Mouse (Mus musculus) testis, adult 2 months (tissue): ENCODE results near the gene Ccdc124. TPM values are rescaled to one million over a fixed set of nuclear protein-coding genes. Genes with fewer than 3 reads are reported as not detected.
"Not testable (repeated sequence)": the region's sequence is repeated elsewhere in the genome, so short reads cannot be mapped to it uniquely, and the experiment has no call there.

ENCODE experiments used
- H3K27ac ChIP-seq: fragments of 200-500 bp; 2 replicates; pipeline ENCODE4 v1.5.1; 2012; ENCODE audit warnings: low read depth, low read length; ENCODE audit not compliant: control insufficient read depth, insufficient read depth
- H3K27me3 ChIP-seq: fragments of 200-500 bp; 2 replicates; pipeline ENCODE4 v1.6.1; 2012; ENCODE audit warnings: mild to moderate bottlenecking, low read length, moderate library complexity; ENCODE audit not compliant: control insufficient read depth, insufficient read depth
- H3K36me3 ChIP-seq: fragments of 200-500 bp; 2 replicates; pipeline ENCODE4 v1.6.1; 2012; ENCODE audit warnings: mild to moderate bottlenecking, low read length; ENCODE audit not compliant: control insufficient read depth, insufficient read depth
- H3K4me1 ChIP-seq: fragments of 200-500 bp; 2 replicates; pipeline ENCODE4 v1.6.1; 2012; ENCODE audit warnings: low read length; ENCODE audit not compliant: control insufficient read depth, insufficient read depth
- H3K4me3 ChIP-seq: fragments of 200-500 bp; 2 replicates; pipeline ENCODE4 v1.5.1; 2012; ENCODE audit warnings: low read depth, mild to moderate bottlenecking, low read length, moderate library complexity, mixed read lengths; ENCODE audit not compliant: control insufficient read depth
- CTCF ChIP-seq: fragments of 200-500 bp; IDR thresholded peaks from 2 replicates; pipeline ENCODE4 v1.5.1; 2012; ENCODE audit warnings: low read depth, mild to moderate bottlenecking, inconsistent platforms, low read length, moderate library complexity; ENCODE audit not compliant: control insufficient read depth, insufficient read depth, insufficient replicate concordance
- POLR2A ChIP-seq: fragments of 200-500 bp; IDR thresholded peaks from 2 replicates; pipeline ENCODE4 v1.6.1; 2012; ENCODE audit warnings: low read depth, mild to moderate bottlenecking, inconsistent platforms, low read length, moderate library complexity; ENCODE audit not compliant: control insufficient read depth
- polyA plus RNA-seq: library from polyadenylated mRNA; depleted of rRNA; stranded (reverse); fragments of >200 nt; gene quantifications from 2 replicates; pipeline ENCODE4 v1.2.3, GENCODE M21; 2012; rRNA removed

Gene Ccdc124
- polyA plus RNA-seq, 1 experiment = 51.3 TPM

DNA sequence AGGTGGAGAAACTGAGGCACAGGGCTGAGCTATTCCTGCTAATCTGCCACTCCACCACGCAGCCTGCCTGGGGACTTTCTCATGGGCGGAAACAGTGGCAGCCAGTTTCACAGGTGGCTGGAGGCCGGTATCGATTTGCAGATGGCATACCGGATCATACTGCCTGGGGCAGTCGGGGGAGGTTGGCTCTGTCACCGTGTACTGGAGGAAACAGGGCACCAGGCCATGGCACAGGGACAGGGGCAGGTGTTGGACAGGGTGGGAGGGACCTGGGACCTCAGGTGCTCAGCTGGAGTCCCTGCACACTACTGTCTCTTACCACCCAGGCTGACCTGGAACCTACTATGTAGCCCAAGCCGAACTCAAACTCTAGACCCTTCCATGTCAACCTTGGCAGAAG is 47.9 kb downstream of the Ccdc124 start:
- Histone ChIP-seq H3K27ac (no peak overlapping the region), H3K4me1 (peaks cover 9% of the 10 kb centered on the region), H3K4me3 (no peak overlapping the region), H3K36me3 (no peaks in the 10 kb centered on the region), H3K27me3 (no peaks in the 10 kb centered on the region)
- TF ChIP-seq CTCF = no peak
- no peak for TF ChIP-seq POLR2A

GRCm38 (mm10) chr8:70823802-70824201 is 49.9 kb downstream of the Ccdc124 start:
- H3K27me3 ChIP-seq = no peaks in the 10 kb centered on the region
- H3K36me3 ChIP-seq = no peaks in the 10 kb centered on the region
- H3K4me1 ChIP-seq = peaks cover 14% of the 10 kb centered on the region
- H3K4me3 ChIP-seq = no peak overlapping the region
- H3K27ac ChIP-seq = no peak overlapping the region
- TF ChIP-seq CTCF (no peak), POLR2A (no peak)

DNA sequence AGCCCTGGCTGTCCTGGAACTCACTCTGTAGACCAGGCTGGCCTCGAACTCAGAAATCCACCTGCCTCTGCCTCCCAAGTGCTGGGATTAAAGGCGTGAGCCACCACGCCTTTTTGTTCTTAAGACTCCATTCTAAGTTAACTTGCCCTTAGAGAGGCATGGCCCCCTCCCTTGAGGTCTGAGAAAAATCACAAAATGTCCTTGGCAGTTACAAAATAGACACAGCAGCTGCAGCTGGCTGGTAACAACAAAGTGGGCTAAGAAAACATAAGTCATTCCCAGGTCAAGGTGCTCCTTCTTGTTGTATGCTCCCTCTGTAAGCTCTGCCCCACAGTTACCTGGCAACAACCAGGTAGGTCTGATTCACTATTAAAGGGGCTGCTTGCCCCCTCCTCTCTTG is 51.1 kb downstream of the Ccdc124 start:
- H3K4me3 ChIP-seq, H3K36me3 ChIP-seq, H3K27me3 ChIP-seq, H3K27ac ChIP-seq: not testable (repeated sequence)
- H3K4me1 ChIP-seq = peaks cover 14% of the 10 kb centered on the region

DNA sequence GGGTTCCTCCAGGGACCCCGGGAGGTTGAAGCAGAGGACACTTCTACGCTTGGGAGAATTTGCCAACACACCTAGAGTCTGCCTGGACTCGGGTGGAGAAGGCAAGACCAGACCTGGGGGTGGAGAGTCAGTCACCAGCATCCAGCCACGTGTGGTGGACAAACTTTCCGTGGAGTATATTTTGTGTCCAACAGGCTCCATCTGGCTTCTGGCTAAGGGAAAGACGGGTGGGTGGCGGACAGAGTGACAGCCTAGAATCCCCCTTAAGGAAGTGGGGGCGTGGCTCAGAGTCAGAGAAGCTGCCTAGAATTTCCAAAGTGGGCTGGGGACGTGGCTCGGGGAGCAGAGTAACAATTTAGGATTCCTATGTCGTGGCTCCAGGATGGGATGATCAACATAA is 51.7 kb downstream of the Ccdc124 start:
- Histone ChIP-seq H3K4me3 (no peak overlapping the region), H3K4me1 (peaks cover 17% of the 10 kb centered on the region), H3K36me3 (no peaks in the 10 kb centered on the region), H3K27me3 (no peaks in the 10 kb centered on the region), H3K27ac (no peak overlapping the region)
- TF ChIP-seq CTCF (no peak), POLR2A (no peak)

GRCm38 (mm10) chr8:70821399-70821962 is 52.3 kb downstream of the Ccdc124 start:
- Histone ChIP-seq H3K4me3 (no peak overlapping the region), H3K27me3 (no peaks in the 10 kb centered on the region), H3K27ac (no peak overlapping the region), H3K4me1 (peaks cover 22% of the 10 kb centered on the region), H3K36me3 (no peaks in the 10 kb centered on the region)
- TF ChIP-seq CTCF (peak; percentile 99), POLR2A (no peak)

DNA sequence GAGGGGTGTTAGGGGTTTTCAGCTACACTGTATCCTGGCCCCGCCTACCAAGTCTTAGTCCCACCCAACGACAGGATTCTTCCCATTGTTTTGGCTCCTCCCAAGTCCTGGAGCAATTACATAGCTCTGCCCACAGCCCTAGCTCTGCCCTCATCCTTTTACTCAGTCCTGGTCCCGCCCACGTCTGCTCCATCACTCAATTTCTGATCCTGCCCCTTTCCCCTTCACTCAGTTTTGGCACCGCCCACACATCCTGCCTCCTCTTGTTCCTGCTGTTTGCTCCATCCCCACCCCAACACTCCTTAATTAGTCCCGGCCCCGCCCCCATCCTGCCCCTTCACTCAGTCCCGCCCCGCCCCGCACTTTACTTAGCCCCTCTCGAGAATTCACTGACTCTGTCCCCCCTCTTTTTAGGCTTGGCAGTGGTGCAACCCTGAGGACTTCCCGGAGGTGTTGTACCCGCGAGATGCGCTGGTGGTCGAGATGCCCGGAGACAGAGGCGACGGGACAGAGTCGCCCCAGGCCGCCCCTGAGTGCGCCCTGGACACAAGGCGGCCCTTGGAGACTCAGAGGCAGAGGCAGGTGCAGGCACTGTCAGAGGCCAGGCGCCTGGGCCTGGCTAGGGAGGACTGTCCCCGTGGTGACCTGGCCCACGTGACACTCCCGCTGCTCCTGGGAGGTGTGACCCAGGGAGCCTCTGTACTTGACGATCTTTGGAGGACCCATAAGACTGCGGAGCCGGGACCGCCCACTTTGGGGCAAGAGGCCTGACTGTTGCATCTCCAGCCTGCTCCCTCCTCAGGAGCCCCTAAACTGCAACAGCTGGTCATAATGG is 53.4 kb downstream of the Ccdc124 start:
- H3K27ac ChIP-seq = no peak overlapping the region

More for the DNA sequence above, 53.4 kb downstream of the Ccdc124 start:
- H3K27me3 ChIP-seq = no peaks in the 10 kb centered on the region
- no peak for TF ChIP-seq CTCF
- H3K4me3 ChIP-seq = no peak overlapping the region
- H3K4me1 ChIP-seq = peaks cover 23% of the 10 kb centered on the region
- no peaks in the 10 kb centered on the region for H3K36me3 ChIP-seq

Other genes with a start within 250 kb of the Ccdc124 start
- gene Gdf15, start 241.5 kb downstream of the Ccdc124 start, polyA plus RNA-seq = 1.3 and 1.4 TPM in 2 replicates
- gene Pgpep1, start 213.5 kb downstream of the Ccdc124 start, polyA plus RNA-seq = 3.7 and 4.9 TPM in 2 replicates
- 148 and 168 TPM in 2 replicates for gene Lsm4, start 200.7 kb downstream of the Ccdc124 start, polyA plus RNA-seq
- 79.2 and 105 TPM in 2 replicates for gene Jund, start 175.0 kb downstream of the Ccdc124 start, polyA plus RNA-seq
- gene Iqcn, start 170.5 kb downstream of the Ccdc124 start, polyA plus RNA-seq = 286 and 302 TPM in 2 replicates
- 0.86 and 0.91 TPM in 2 replicates for gene Gm3336, start 155.4 kb downstream of the Ccdc124 start, polyA plus RNA-seq
- 1.1 TPM in 2 replicates for gene Pde4c, start 150.2 kb downstream of the Ccdc124 start, polyA plus RNA-seq
- 7.9 and 8.2 TPM in 2 replicates for gene Rab3a, start 119.3 kb downstream of the Ccdc124 start, polyA plus RNA-seq
- 13.5 and 14.4 TPM in 2 replicates for gene Mpv17l2, start 113.0 kb downstream of the Ccdc124 start, polyA plus RNA-seq
- 25.1 and 30.8 TPM in 2 replicates for gene Pik3r2, start 97.2 kb downstream of the Ccdc124 start, polyA plus RNA-seq
- 11.0 and 13.1 TPM in 2 replicates for gene Mast3, start 68.9 kb downstream of the Ccdc124 start, polyA plus RNA-seq
- 0.25 and 0.40 TPM in 2 replicates for gene Il12rb1, start 65.5 kb downstream of the Ccdc124 start, polyA plus RNA-seq
- 17.1 and 19.4 TPM in 2 replicates for gene Arrdc2, start 34.2 kb downstream of the Ccdc124 start, polyA plus RNA-seq
- 0.72 and 1.5 TPM in 2 replicates for gene Kcnn1, start 10.7 kb downstream of the Ccdc124 start, polyA plus RNA-seq
- gene Slc5a5, start 18.8 kb upstream of the Ccdc124 start, polyA plus RNA-seq = 1.3 and 1.5 TPM in 2 replicates
- gene Rpl18a, start 23.5 kb upstream of the Ccdc124 start, polyA plus RNA-seq = 1,162 and 1,446 TPM in 2 replicates
- gene Map1s, start 32.0 kb upstream of the Ccdc124 start, polyA plus RNA-seq = 18.3 and 18.5 TPM in 2 replicates